Mouse (Mus musculus) stomach, postnatal 0 days (tissue): Measurements from ENCODE around the gene Insm1. TPM values are rescaled to one million over a fixed set of nuclear protein-coding genes. Genes with fewer than 3 reads are reported as not detected.

Source experiments
- ATAC-seq: fragments of 200-750 bp; cut with Nextera tagmentation; 2 replicates; pipeline ENCODE4 v1.8.0; 2017; ENCODE audit not compliant: low FRiP score, low TSS enrichment
- DNase-seq: peaks from one replicate; pipeline ENCODE4 v3.0.0-alpha.2; 2016; ENCODE audit warnings: low spot score
- H3K27ac ChIP-seq: fragments of 300-500 bp; sonication (generic); replicated peaks from 2 replicates; pipeline ENCODE4 v1.5.1; 2014; ENCODE audit warnings: mild to moderate bottlenecking, control low read depth
- H3K27me3 ChIP-seq: fragments of 300-500 bp; sonication (generic); 2 replicates; pipeline ENCODE4 v1.6.1; 2014; ENCODE audit warnings: low read length; ENCODE audit not compliant: control insufficient read depth, insufficient read depth
- H3K36me3 ChIP-seq: fragments of 300-500 bp; sonication (generic); 2 replicates; pipeline ENCODE4 v1.6.1; 2014; ENCODE audit warnings: low read length, mixed read lengths; ENCODE audit not compliant: control insufficient read depth, insufficient read depth
- H3K4me1 ChIP-seq: fragments of 300-500 bp; sonication (generic); replicated peaks from 2 replicates; pipeline ENCODE4 v1.6.1; 2014; ENCODE audit warnings: antibody characterized with exemption; ENCODE audit not compliant: control insufficient read depth, insufficient read depth
- H3K4me2 ChIP-seq: fragments of 300-500 bp; sonication (generic); replicated peaks from 2 replicates; pipeline ENCODE4 v1.6.1; 2014; ENCODE audit warnings: low read depth, mild to moderate bottlenecking, control low read depth, moderate library complexity
- H3K4me3 ChIP-seq: fragments of 300-500 bp; sonication (generic); 2 replicates; pipeline ENCODE4 v1.5.1; 2014; ENCODE audit warnings: low read depth, low read length, control low read depth
- H3K9ac ChIP-seq: fragments of 300-500 bp; sonication (generic); 2 replicates; pipeline ENCODE4 v1.6.1; 2014; ENCODE audit warnings: mild to moderate bottlenecking, low read length, control low read depth, mixed read lengths
- H3K9me3 ChIP-seq: fragments of 300-500 bp; sonication (generic); 2 replicates; pipeline ENCODE4 v1.6.1; 2016; ENCODE audit warnings: low read length; ENCODE audit not compliant: control insufficient read depth
- CTCF ChIP-seq: IDR thresholded peaks from 2 replicates; pipeline ENCODE4 v1.5.1; 2016; ENCODE audit warnings: antibody characterized with exemption, low read depth, mild to moderate bottlenecking, moderate library complexity
- EP300 ChIP-seq: optimal IDR thresholded peaks from 2 replicates; pipeline ENCODE3; 2016; ENCODE audit warnings: antibody characterized with exemption
- WGBS: fragments of 180-500 bp; shearing (Covaris S2); extraction: QIAGEN DNeasy Blood & Tissue Kit; methylation state at CpG from one replicate; pipeline ENCODE4 v1.1.7; 2014; 5-methylcytosine and 5-hydroxymethylcytosine counted together
- polyA plus RNA-seq: library from polyadenylated mRNA; unstranded; fragments of >200 nt; fragmentation: Nextera tagmentation; extraction: Ambion mirVana; gene quantifications from 2 replicates; pipeline ENCODE4 v1.2.1, GENCODE M21; 2015

The Insm1 gene
- polyA plus RNA-seq, 1 experiment from 2014 or later: 0.29 TPM

DNA sequence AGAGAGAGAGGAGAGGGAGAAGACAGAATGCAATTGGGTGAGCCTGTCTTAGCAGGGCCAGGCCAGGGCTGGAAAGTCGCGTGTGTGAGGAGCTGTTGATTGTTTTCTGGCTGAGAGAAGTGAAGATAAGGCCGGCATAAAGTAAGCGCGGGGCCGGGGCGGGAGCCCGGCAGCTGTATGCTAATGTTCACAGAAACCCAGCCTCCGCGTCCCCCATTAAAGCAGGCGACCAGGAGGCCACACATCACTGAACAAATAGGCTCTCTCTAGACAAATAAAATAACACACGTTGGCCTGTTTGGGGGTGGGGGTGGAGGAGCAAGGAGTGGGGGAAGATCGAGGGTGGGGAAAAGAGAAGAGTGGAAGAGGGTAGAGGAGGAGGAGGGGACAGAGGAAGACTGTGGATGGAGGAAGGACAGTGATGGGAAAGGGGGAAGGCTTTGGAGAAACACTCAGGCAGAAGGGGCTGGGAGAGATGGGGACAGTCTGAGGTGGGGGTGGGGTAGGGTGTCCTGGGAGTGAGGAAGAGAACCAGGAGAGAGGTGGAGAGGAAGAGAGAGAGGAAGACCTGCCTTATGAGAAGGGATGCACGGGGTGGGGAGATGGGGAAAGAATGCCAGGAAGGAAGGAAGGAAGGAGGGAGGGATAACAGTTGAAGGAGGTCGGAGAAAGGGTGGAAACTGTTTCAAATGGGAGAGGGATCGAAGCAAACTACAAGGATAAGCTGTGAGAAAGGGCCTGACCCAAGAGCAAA is 4.3 kb upstream of the Insm1 start:
- DNase-seq (peak; percentile 39), ATAC-seq (no peak)
- Histone ChIP-seq H3K4me1 (peaks cover 6% of the 10 kb centered on the region; the same call in 1 of the 2 replicates), H3K27ac (no peak overlapping the region), H3K9me3 (no peaks in the 10 kb centered on the region), H3K36me3 (no peaks in the 10 kb centered on the region), H3K4me3 (no peak overlapping the region), H3K4me2 (no peak overlapping the region), H3K27me3 (peaks cover 16% of the 10 kb centered on the region; the same call in 1 of the 2 replicates), H3K9ac (no peak overlapping the region)
- WGBS: 3% methylated on average over 16 of the region's 16 CpGs
- TF ChIP-seq EP300: no peak
- TF ChIP-seq CTCF: no peak

DNA sequence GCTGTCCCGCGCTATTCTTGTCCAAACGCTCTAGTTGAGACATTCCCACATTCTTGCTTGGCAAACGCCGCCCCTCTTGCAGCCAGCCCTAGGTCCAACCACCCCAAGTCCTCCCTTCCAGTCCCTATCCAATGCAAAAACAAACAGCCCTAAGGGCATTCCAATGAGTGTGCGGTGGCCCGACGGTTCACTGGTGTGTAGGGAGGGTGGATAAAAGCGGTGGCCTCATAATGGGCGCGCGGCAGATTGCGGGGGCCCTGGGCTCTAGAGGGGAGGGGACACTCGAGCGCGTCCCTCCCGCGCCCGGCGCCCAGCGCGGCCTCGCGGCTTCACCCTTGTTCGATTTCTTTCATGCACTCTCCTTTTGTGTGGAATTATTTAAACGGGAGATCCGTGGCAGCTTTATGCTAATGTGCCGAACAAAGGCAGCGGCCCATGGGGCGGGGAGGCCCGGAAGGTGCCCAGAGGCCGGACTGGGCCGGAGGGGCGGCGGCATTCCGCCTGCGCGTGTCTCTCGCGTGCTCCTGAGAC is 3.5 kb upstream of the Insm1 start:
- no peak for ATAC-seq
- H3K9me3 ChIP-seq: no peaks in the 10 kb centered on the region
- WGBS: 2% methylated on average over 40 of the region's 40 CpGs
- no peak overlapping the region for H3K27ac ChIP-seq
- H3K36me3 ChIP-seq: no peaks in the 10 kb centered on the region
- DNase-seq: peak; percentile 42
- peak overlapping the region; percentile 34 for H3K4me2 ChIP-seq
- no peak for TF ChIP-seq CTCF
- no peak for TF ChIP-seq EP300
- peak overlapping the region; percentile 29 for H3K4me3 ChIP-seq
- H3K27me3 ChIP-seq: peaks cover 24% of the 10 kb centered on the region; the same call in 1 of the 2 replicates
- H3K4me1 ChIP-seq: peaks cover 9% of the 10 kb centered on the region
- H3K9ac ChIP-seq: no peak overlapping the region

DNA sequence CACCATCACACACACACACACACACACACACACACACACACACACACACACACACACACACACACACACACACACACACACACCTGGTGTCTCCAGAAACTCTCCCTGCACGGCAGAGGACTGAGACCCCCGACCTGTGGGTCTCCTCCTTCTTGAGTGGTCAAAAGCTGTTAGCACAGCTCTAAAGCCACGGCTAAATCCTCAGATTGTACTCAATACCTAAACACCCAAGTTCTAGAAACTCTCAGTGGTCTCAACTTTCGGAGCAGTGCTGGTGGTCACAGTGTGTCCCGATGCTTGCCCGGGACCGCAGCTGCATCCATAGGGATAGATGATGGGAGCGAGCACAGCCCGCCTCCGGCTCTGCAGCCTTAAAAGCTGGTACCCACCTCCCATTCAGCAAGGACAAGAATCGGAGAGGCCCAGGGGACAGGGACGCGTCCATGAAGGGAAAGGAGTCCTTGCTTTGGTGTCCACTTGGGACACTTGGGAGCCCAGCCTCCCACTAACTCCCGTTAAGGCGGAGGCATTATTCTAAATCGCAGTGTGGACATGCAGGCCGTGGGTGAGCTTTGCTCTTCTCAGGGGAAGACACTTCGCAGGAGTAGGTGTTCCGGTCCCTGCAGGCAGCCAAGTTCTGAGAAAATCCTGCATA is 2.7 kb upstream of the Insm1 start:
- H3K27ac ChIP-seq: no peak overlapping the region
- H3K4me3 ChIP-seq: no peak overlapping the region
- H3K4me2 ChIP-seq: no peak overlapping the region
- no peaks in the 10 kb centered on the region for H3K36me3 ChIP-seq
- H3K9ac ChIP-seq: no peak overlapping the region
- DNase-seq (peak; percentile 19), ATAC-seq (no peak)
- TF ChIP-seq EP300 (no peak), CTCF (no peak)
- H3K27me3 ChIP-seq: peaks cover 30% of the 10 kb centered on the region
- no peaks in the 10 kb centered on the region for H3K9me3 ChIP-seq
- 4% methylated on average over 19 of the region's 19 CpGs for WGBS
- peaks cover 9% of the 10 kb centered on the region for H3K4me1 ChIP-seq

DNA sequence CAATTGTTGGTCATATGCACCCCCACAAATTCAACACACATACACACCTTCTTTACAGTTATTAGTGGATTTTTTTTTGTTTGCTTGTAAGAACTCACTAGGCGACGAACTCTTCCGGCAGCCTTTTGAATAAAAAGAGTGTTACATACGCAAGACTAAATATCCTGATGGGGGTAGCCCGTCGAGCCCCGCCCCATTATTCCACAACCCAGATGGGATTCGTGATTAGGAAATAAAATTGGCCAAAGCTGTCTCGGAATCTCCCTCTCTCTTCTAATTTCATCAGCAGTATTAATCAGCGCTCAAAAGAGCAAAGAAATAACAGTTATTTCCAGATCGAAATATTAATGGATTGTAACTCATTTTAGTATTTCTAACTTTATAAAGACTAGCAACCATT is 1.9 kb upstream of the Insm1 start:
- ATAC-seq (no peak), DNase-seq (no peak)
- H3K27me3 ChIP-seq: peaks cover 30% of the 10 kb centered on the region
- H3K4me2 ChIP-seq: no peak overlapping the region
- no peak overlapping the region for H3K27ac ChIP-seq
- TF ChIP-seq CTCF (no peak), EP300 (no peak)
- H3K4me1 ChIP-seq: peaks cover 9% of the 10 kb centered on the region
- H3K9me3 ChIP-seq: no peaks in the 10 kb centered on the region
- no peaks in the 10 kb centered on the region for H3K36me3 ChIP-seq
- H3K4me3 ChIP-seq: no peak overlapping the region
- 18% methylated on average over 11 of the region's 11 CpGs for WGBS
- no peak overlapping the region for H3K9ac ChIP-seq

DNA sequence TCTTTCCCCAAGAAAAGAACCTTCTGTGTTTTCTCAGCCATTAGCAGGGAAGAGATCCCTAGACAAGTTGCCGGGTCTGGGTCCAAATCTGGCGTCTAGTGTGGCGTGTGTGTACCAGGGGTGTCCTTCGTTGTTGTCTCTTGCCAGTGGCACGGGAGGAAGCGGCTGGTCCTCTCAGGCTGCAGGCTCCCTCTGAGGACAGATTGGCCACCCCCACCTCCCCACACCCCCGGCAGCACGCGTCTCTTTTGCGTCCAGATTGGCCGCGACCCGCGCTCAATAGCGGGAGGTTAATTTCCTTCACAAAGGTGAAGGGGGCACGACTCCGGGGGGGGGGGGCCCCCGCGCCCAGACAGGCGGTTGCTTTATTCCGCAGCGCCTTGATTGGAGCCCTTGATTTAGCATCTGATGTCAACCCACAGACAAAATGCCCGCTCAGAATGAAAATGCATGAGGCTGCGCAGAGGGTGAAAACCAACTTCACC is 1.1 kb upstream of the Insm1 start:
- Histone ChIP-seq H3K4me1 (peaks cover 9% of the 10 kb centered on the region), H3K9me3 (no peaks in the 10 kb centered on the region), H3K36me3 (no peaks in the 10 kb centered on the region), H3K4me3 (peak overlapping the region; percentile 45), H3K27ac (no peak overlapping the region), H3K27me3 (peaks cover 33% of the 10 kb centered on the region), H3K9ac (no peak overlapping the region), H3K4me2 (no peak overlapping the region; the same call in 1 of the 2 replicates)
- ATAC-seq: no peak
- TF ChIP-seq EP300: no peak
- no peak for TF ChIP-seq CTCF
- 2% methylated on average over 24 of the region's 24 CpGs for WGBS
- peak; percentile 19 for DNase-seq

DNA sequence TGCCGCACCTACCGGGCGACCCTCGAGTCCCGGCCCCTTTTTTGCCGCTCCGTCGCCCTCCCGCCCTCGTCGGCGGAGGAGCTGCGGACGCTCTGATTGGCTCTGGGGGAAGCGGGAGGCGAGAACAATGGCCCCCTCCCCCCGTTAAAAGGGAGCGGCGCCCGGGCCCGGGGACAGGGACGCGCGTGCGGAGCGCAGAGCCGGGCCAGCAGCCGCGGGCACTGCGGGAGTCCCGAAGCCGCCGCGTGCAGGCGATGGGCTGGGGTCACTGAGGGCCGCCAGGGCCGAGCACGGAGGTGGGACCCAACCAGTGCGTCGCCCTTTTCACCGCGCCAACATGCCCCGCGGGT is 183 bp downstream of the Insm1 start:
- Histone ChIP-seq H3K27me3 (peaks cover 29% of the 10 kb centered on the region), H3K36me3 (no peaks in the 10 kb centered on the region), H3K4me3 (peak overlapping the region; percentile 45), H3K27ac (no peak overlapping the region), H3K9me3 (no peaks in the 10 kb centered on the region), H3K9ac (no peak overlapping the region), H3K4me2 (peak overlapping the region; percentile 82), H3K4me1 (peaks cover 9% of the 10 kb centered on the region)
- DNase-seq: peak; percentile 43
- ATAC-seq: peak; percentile 24
- TF ChIP-seq EP300: no peak
- no peak for TF ChIP-seq CTCF
- WGBS: 0% methylated on average over 28 of the region's 44 CpGs
